Mouse (Mus musculus) monocyte, adult 5-6 weeks (primary cell): Measurements from ENCODE around the gene Sdc1. TPM values are rescaled to one million over a fixed set of nuclear protein-coding genes. Genes with fewer than 3 reads are reported as not detected.

ENCODE experiments used
- ATAC-seq: fragments of 153-309, 156-312 bp; replicated peaks from 2 replicates; pipeline ENCODE4 v1.8.0; 2017; ENCODE audit warnings: mild to moderate bottlenecking; ENCODE audit not compliant: low TSS enrichment, insufficient number of reproducible peaks, severe bottlenecking, poor library complexity, low FRiP score
- total RNA-seq: library from RNA; stranded (forward); fragments of 200-1000, 200-491, 200-594 nt; gene quantifications from 3 replicates; pipeline ENCODE4 v1.2.3, GENCODE M21; 2017

Gene Sdc1
- total RNA-seq, 1 experiment from 2014 or later, result 5.4 TPM

GRCm38 (mm10) chr12:8779851-8780250, 8.7 kb downstream of the Sdc1 start:
- ATAC-seq, result no peak

- no peak for ATAC-seq
Observed at GRCm38 (mm10) chr12:8781121-8781520, 10.0 kb downstream of the Sdc1 start.

- no peak for ATAC-seq
Observed at GRCm38 (mm10) chr12:8781681-8782378, 10.7 kb downstream of the Sdc1 start.

GRCm38 (mm10) chr12:8782565-8782964, 11.4 kb downstream of the Sdc1 start:
- ATAC-seq, result no peak

- no peak for ATAC-seq
Observed at GRCm38 (mm10) chr12:8784189-8784588, 13.1 kb downstream of the Sdc1 start.

- no peak for ATAC-seq
Observed at GRCm38 (mm10) chr12:8786476-8786875, 15.4 kb downstream of the Sdc1 start.

GRCm38 (mm10) chr12:8786984-8787730, 16.0 kb downstream of the Sdc1 start:
- no peak for ATAC-seq

- ATAC-seq, result no peak
Observed at GRCm38 (mm10) chr12:8788469-8788868, 17.3 kb downstream of the Sdc1 start.

GRCm38 (mm10) chr12:8790615-8791014, 19.5 kb downstream of the Sdc1 start:
- no peak for ATAC-seq

- ATAC-seq, result no peak
Observed at GRCm38 (mm10) chr12:8793410-8794051, 22.4 kb downstream of the Sdc1 start.

- ATAC-seq, result no peak
Observed at GRCm38 (mm10) chr12:8797936-8798335, 26.8 kb downstream of the Sdc1 start.

- ATAC-seq, result no peak
Observed at GRCm38 (mm10) chr12:8798486-8799020, 27.4 kb downstream of the Sdc1 start.

- ATAC-seq, result no peak
Observed at GRCm38 (mm10) chr12:8803421-8804076, 32.4 kb downstream of the Sdc1 start.

- ATAC-seq, result no peak
Observed at GRCm38 (mm10) chr12:8804077-8804456, 32.9 kb downstream of the Sdc1 start.

GRCm38 (mm10) chr12:8804934-8805722, 34.0 kb downstream of the Sdc1 start:
- no peak for ATAC-seq

- ATAC-seq, result no peak
Observed at GRCm38 (mm10) chr12:8809086-8809485, 38.0 kb downstream of the Sdc1 start.

GRCm38 (mm10) chr12:8809626-8810025, 38.5 kb downstream of the Sdc1 start:
- no peak for ATAC-seq

GRCm38 (mm10) chr12:8810966-8811365, 39.8 kb downstream of the Sdc1 start:
- ATAC-seq, result no peak
